Mouse (Mus musculus) liver, embryonic 11.5 days (tissue): ENCODE data around the gene Mthfd2l. TPM values are rescaled to one million over a fixed set of nuclear protein-coding genes. Genes with fewer than 3 reads are reported as not detected.

Source experiments
- ATAC-seq: fragments of 200-750 bp; cut with Nextera tagmentation; replicated peaks from 2 replicates; pipeline ENCODE4 v1.8.0; 2017; ENCODE audit warnings: moderate number of reproducible peaks, mild to moderate bottlenecking, moderate TSS enrichment, moderate library complexity; ENCODE audit not compliant: low FRiP score
- DNase-seq: peaks from one replicate; pipeline ENCODE4 v3.0.0-alpha.2; 2017; ENCODE audit warnings: low spot score
- H3K27ac ChIP-seq: fragments of 300-500 bp; sonication (generic); 2 replicates; pipeline ENCODE4 v1.5.1; 2014; ENCODE audit warnings: mild to moderate bottlenecking, low read depth, low read length, control low read depth
- H3K27me3 ChIP-seq: fragments of 300-500 bp; sonication (generic); replicated peaks from 2 replicates; pipeline ENCODE4 v1.6.1; 2014; ENCODE audit warnings: low read length, mixed read lengths; ENCODE audit not compliant: control insufficient read depth, insufficient read depth
- H3K36me3 ChIP-seq: fragments of 300-500 bp; sonication (generic); 2 replicates; pipeline ENCODE4 v1.6.1; 2014; ENCODE audit warnings: mild to moderate bottlenecking, low read length, moderate library complexity, mixed read lengths; ENCODE audit not compliant: control insufficient read depth, insufficient read depth
- H3K4me1 ChIP-seq: fragments of 300-500 bp; sonication (generic); replicated peaks from 2 replicates; pipeline ENCODE4 v1.6.1; 2014; ENCODE audit warnings: low read length, mixed read lengths; ENCODE audit not compliant: control insufficient read depth, insufficient read depth
- H3K4me2 ChIP-seq: fragments of 300-500 bp; sonication (generic); 2 replicates; pipeline ENCODE4 v1.6.1; 2014; ENCODE audit warnings: mild to moderate bottlenecking, control low read depth, moderate library complexity
- H3K4me3 ChIP-seq: fragments of 300-500 bp; sonication (generic); 2 replicates; pipeline ENCODE4 v1.5.1; 2014; ENCODE audit warnings: low read depth, low read length, control low read depth
- H3K9ac ChIP-seq: fragments of 300-500 bp; sonication (generic); 2 replicates; pipeline ENCODE4 v1.6.1; 2014; ENCODE audit warnings: low read depth, low read length, control low read depth
- H3K9me3 ChIP-seq: fragments of 300-500 bp; sonication (generic); 2 replicates; pipeline ENCODE4 v1.6.1; 2016; ENCODE audit warnings: low read length, inconsistent platforms, mixed read lengths; ENCODE audit not compliant: control insufficient read depth
- WGBS: fragments of 180-500 bp; shearing (Covaris S2); extraction: QIAGEN DNeasy Blood & Tissue Kit; methylation state at CpG from one replicate; pipeline ENCODE4 v1.1.7; 2014; 5-methylcytosine and 5-hydroxymethylcytosine counted together
- polyA plus RNA-seq: library from polyadenylated mRNA; unstranded; fragments of >200 nt; fragmentation: Nextera tagmentation; extraction: Ambion mirVana; gene quantifications from 2 replicates; pipeline ENCODE4 v1.2.1, GENCODE M21; 2014

Mthfd2l gene
- polyA plus RNA-seq, 1 experiment from 2014 or later, result 23.1 TPM

DNA sequence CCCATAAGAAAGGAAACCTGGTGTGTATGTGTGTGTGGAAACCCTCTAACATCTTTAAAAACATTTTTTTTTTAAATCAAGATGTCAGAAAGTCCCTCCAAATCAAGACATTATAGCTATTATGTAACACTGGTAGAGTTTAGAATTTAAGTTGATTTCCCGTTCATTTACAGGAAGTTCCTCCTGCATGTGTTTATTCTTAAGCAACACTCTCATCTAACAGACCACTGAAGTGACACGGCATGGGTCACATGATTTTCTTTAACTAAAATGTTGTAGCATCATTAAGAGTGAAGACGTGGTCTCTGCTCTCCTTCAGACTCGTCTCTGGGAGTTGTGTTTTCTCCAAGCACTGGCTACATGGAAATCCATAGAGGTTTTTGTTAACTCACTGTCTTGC is 33.8 kb downstream of the Mthfd2l start:
- Histone ChIP-seq H3K9ac (no peak overlapping the region), H3K27ac (no peak overlapping the region), H3K27me3 (no peaks in the 10 kb centered on the region), H3K36me3 (no peaks in the 10 kb centered on the region), H3K4me3 (no peak overlapping the region), H3K4me2 (no peak overlapping the region), H3K9me3 (no peaks in the 10 kb centered on the region), H3K4me1 (no peaks in the 10 kb centered on the region)
- WGBS, result 75% methylated on average over 4 of the region's 4 CpGs
- ATAC-seq, result no peak
- DNase-seq, result no peak

DNA sequence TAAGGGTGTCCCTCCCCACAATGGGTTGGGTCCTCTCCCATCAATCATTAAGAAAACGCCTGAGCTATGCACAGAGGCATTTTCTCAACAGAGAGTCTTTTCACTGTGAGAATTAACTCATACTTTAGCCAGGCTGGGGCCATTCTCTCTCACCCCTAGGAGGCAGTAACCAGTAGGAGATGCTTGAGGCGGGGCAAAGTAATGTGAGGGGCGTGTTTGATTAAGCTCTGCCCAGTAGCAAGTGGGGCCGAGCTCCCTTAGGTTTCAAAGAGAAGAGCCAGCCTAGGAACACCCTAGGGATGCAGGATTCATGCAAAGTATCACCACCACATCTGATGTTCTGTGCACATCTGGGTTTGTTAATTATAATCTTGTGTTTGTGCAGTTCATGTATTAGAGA is 34.5 kb downstream of the Mthfd2l start:
- no peaks in the 10 kb centered on the region for H3K36me3 ChIP-seq
- DNase-seq (no peak), ATAC-seq (no peak)
- 61% methylated on average over 4 of the region's 4 CpGs for WGBS
- no peak overlapping the region for H3K4me2 ChIP-seq
- no peak overlapping the region for H3K4me3 ChIP-seq
- no peak overlapping the region for H3K27ac ChIP-seq
- no peaks in the 10 kb centered on the region for H3K9me3 ChIP-seq
- no peaks in the 10 kb centered on the region for H3K27me3 ChIP-seq
- no peaks in the 10 kb centered on the region for H3K4me1 ChIP-seq
- no peak overlapping the region for H3K9ac ChIP-seq

DNA sequence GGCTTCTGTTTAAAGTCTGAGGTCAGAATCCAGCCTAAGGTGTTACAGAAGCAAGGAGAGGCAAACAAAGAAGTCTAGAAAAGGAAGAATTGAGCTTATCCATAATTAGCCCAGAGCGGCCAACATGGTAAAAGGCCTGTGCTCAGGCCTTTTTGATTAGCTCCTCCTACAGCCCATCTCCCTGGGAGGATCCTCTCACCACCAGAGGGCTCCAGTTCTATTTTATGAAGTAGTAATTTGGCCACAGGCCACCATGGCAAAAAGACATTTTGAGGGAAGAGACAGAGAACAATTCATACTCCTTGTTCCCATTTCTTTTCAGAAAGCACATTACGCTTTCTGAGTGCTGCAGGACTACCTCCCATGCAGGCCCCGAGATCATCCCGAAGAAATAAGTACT is 46.3 kb downstream of the Mthfd2l start:
- Histone ChIP-seq H3K9me3 (no peaks in the 10 kb centered on the region), H3K4me2 (no peak overlapping the region), H3K27ac (no peak overlapping the region), H3K27me3 (no peaks in the 10 kb centered on the region), H3K36me3 (no peaks in the 10 kb centered on the region), H3K4me3 (no peak overlapping the region), H3K4me1 (no peaks in the 10 kb centered on the region), H3K9ac (no peak overlapping the region)
- DNase-seq, result no peak
- WGBS, result 81% methylated on average over 4 of the region's 4 CpGs
- ATAC-seq, result no peak

- Histone ChIP-seq H3K4me3 (no peak overlapping the region), H3K36me3 (no peaks in the 10 kb centered on the region), H3K4me2 (no peak overlapping the region), H3K4me1 (no peaks in the 10 kb centered on the region), H3K9ac (no peak overlapping the region), H3K27me3 (no peaks in the 10 kb centered on the region), H3K9me3 (no peaks in the 10 kb centered on the region), H3K27ac (no peak overlapping the region)
- 82% methylated on average over 7 of the region's 7 CpGs for WGBS
- no peak for ATAC-seq
- DNase-seq, result no peak
These were observed 49.4 kb downstream of the Mthfd2l start for GRCm38 (mm10) chr5:90980297-90980696.

DNA sequence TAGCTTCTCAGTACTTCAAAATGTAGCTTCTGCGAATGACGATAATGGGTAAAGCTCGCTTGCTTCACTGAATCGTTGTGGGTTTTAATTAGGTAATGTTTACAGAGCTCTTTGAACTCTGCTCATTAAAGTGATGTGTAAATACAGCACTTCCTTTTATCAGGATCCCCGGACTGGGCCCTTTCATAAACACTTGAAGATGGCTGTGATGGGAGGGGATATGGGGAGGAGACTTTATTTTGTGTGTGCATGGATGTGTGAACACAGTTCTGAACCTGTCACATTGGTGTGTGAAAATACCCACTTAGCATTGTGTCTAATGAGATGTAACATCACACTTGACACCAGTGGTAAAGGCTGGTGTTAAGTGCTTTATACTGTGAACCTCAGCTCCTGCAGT is 56.7 kb downstream of the Mthfd2l start:
- Histone ChIP-seq H3K4me2 (no peak overlapping the region), H3K27me3 (no peaks in the 10 kb centered on the region), H3K9ac (no peak overlapping the region), H3K4me1 (no peaks in the 10 kb centered on the region), H3K9me3 (no peaks in the 10 kb centered on the region), H3K36me3 (no peaks in the 10 kb centered on the region), H3K27ac (no peak overlapping the region), H3K4me3 (no peak overlapping the region)
- WGBS, result 63% methylated on average over 5 of the region's 5 CpGs
- DNase-seq (no peak), ATAC-seq (no peak)

DNA sequence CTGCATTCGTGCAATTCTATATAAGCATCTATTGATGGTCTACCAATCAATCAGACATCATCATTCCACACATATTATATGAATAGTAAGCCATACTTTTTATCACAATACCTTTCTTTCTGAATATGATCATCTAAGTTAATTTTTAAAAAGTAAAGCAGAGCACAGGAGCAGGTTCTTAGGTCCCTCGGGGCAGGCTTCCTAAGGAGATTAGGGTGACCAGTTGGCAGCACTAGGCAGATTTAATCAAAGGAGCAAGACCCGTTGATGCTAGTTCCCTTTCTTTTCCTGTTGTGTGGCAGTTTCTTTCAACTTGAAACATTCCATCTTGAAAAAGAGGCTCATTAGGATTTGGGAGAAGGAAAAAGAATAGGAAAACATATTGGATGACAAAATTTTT is 57.2 kb downstream of the Mthfd2l start:
- Histone ChIP-seq H3K4me3 (no peak overlapping the region), H3K27me3 (no peaks in the 10 kb centered on the region), H3K4me1 (no peaks in the 10 kb centered on the region), H3K4me2 (no peak overlapping the region), H3K9ac (no peak overlapping the region), H3K27ac (no peak overlapping the region), H3K36me3 (no peaks in the 10 kb centered on the region), H3K9me3 (no peaks in the 10 kb centered on the region)
- WGBS, result 75% methylated on average over 3 of the region's 3 CpGs
- ATAC-seq (no peak), DNase-seq (no peak)

DNA sequence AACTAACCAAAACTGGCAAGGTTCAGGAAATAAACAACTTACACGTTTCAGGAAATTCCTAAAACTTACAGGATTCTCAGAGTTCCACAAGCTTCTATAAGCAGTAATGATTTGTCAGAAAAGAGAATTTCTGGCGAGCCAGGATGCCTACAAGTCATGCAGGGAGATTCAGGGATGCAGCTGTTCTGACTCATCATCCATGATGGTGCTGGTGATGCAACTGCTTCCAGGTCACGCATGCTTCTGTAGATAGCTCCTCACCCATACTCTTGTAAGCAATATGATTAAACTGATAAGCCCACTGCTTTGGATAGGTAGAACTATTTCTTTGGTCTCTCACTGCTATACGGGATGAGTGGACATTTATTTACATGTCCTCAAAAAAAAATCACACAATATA is 57.7 kb downstream of the Mthfd2l start:
- Histone ChIP-seq H3K9ac (no peak overlapping the region), H3K4me1 (no peaks in the 10 kb centered on the region), H3K27ac (no peak overlapping the region), H3K9me3 (no peaks in the 10 kb centered on the region), H3K36me3 (no peaks in the 10 kb centered on the region), H3K4me2 (no peak overlapping the region), H3K27me3 (no peaks in the 10 kb centered on the region), H3K4me3 (no peak overlapping the region)
- ATAC-seq (no peak), DNase-seq (no peak)
- 83% methylated on average over 4 of the region's 4 CpGs for WGBS

- H3K27me3 ChIP-seq, result no peaks in the 10 kb centered on the region
- H3K4me1 ChIP-seq, result no peaks in the 10 kb centered on the region
- WGBS, result 89% methylated on average over 8 of the region's 8 CpGs
- ATAC-seq (no peak), DNase-seq (no peak)
- H3K9ac ChIP-seq, result no peak overlapping the region
- no peak overlapping the region for H3K4me2 ChIP-seq
- H3K27ac ChIP-seq, result no peak overlapping the region
- H3K36me3 ChIP-seq, result no peaks in the 10 kb centered on the region
- H3K4me3 ChIP-seq, result no peak overlapping the region
- H3K9me3 ChIP-seq, result no peaks in the 10 kb centered on the region
These were observed 69.0 kb downstream of the Mthfd2l start for GRCm38 (mm10) chr5:90999942-91000341.

DNA sequence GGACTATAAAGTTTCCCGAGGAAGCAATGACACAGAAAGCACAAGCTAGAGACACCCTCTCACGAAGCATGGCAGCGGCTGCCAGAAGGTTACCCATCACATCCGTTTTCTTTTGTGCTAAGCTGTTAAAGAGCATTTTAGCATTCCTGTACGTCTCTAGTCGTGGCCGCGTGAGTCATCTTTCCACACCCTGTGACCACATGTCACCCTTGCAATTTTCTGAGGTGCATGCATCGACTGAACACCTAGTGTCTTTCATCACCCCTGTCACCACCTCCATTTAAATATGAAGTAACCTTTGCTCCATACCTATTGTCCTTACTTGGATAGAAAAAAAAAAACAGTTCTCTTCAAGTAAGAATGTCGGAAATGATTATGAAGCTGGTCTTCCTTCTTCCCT is 84.3 kb downstream of the Mthfd2l start:
- DNase-seq (no peak), ATAC-seq (no peak)
- Histone ChIP-seq H3K4me2 (no peak overlapping the region), H3K9me3 (no peaks in the 10 kb centered on the region), H3K27me3 (no peaks in the 10 kb centered on the region), H3K27ac (no peak overlapping the region), H3K36me3 (no peaks in the 10 kb centered on the region), H3K9ac (no peak overlapping the region), H3K4me1 (no peaks in the 10 kb centered on the region), H3K4me3 (no peak overlapping the region)
- 83% methylated on average over 10 of the region's 10 CpGs for WGBS
